Mouse (Mus musculus) G1E (cell line): ENCODE results near the gene Otoa. TPM values are rescaled to one million over a fixed set of nuclear protein-coding genes. Genes with fewer than 3 reads are reported as not detected.

Experiments
- ATAC-seq: 2 replicates; pipeline ENCODE4 v1.8.0; 2016; ENCODE audit warnings: mild to moderate bottlenecking; ENCODE audit not compliant: insufficient number of reproducible peaks, poor library complexity, low FRiP score, severe bottlenecking; ENCODE audit errors: extremely low read depth
- DNase-seq: peaks from one replicate; pipeline ENCODE4 v3.0.0; 2012; ENCODE audit warnings: low spot score
- H3K27me3 ChIP-seq: 2 replicates; pipeline ENCODE4 v1.6.1; 2012; ENCODE audit warnings: mild to moderate bottlenecking, low read length, inconsistent platforms; ENCODE audit not compliant: insufficient read depth
- H3K36me3 ChIP-seq: replicated peaks from 2 replicates; pipeline ENCODE3; 2012; ENCODE audit warnings: mild to moderate bottlenecking, inconsistent platforms
- H3K4me1 ChIP-seq: 2 replicates; pipeline ENCODE4 v1.6.1; 2012; ENCODE audit warnings: low read depth, low read length, inconsistent platforms, mixed read lengths; ENCODE audit not compliant: insufficient read depth
- H3K4me3 ChIP-seq: 2 replicates; pipeline ENCODE4 v1.5.1; 2012; ENCODE audit warnings: low read depth, mild to moderate bottlenecking, inconsistent platforms, low read length, moderate library complexity, mixed read lengths
- H3K9me3 ChIP-seq: replicated peaks from 2 replicates; pipeline ENCODE4 v1.6.1; 2012; ENCODE audit warnings: inconsistent platforms
- CTCF ChIP-seq: IDR thresholded peaks from 2 replicates; pipeline ENCODE4 v1.5.1; 2012; ENCODE audit warnings: low read depth, low read length, inconsistent platforms, mixed read lengths
- GATA1 ChIP-seq: IDR thresholded peaks from 2 replicates; pipeline ENCODE4 v1.6.1; 2012; ENCODE audit warnings: borderline replicate concordance, low read length, inconsistent platforms, mixed read lengths
- GATA2 ChIP-seq: IDR thresholded peaks from 2 replicates; pipeline ENCODE4 v1.6.1; 2012; ENCODE audit warnings: low read depth, low read length, inconsistent platforms, borderline replicate concordance
- POLR2AphosphoS5 ChIP-seq: IDR thresholded peaks from 2 replicates; pipeline ENCODE4 v1.6.1; 2012; ENCODE audit warnings: low read depth, low read length, inconsistent platforms; ENCODE audit not compliant: insufficient replicate concordance
- TAL1 ChIP-seq: conservative IDR thresholded peaks from 2 replicates; pipeline ENCODE4 v1.6.1; 2012; ENCODE audit warnings: low read depth, low read length, inconsistent platforms, mixed read lengths
- polyA plus RNA-seq: library from polyadenylated mRNA; stranded (reverse); fragments of >175 nt; gene quantifications from 2 replicates; pipeline ENCODE4 v1.2.3, GENCODE M21; 2012
- total RNA-seq, 2 experiments: library from RNA; stranded (forward) in 1 of 2; stranded (reverse) in 1 of 2; fragments of 200-1000 nt in 1 of 2; fragments of >200 nt in 1 of 2; fragmentation: Nextera tagmentation in 1 of 2; gene quantifications; 2 replicates each; pipeline ENCODE4 v1.2.3; 2014 to 2017

Otoa gene
- total and polyA plus RNA-seq, 3 experiments = 0.50 to 0.82 (median 0.75) TPM

- H3K4me1 ChIP-seq = peaks cover 7% of the 10 kb centered on the region; the same call in 1 of the 2 replicates
- no peak for TF ChIP-seq TAL1
- no peak for TF ChIP-seq GATA2
- TF ChIP-seq CTCF = peak; percentile 9; the same call in 1 of the 2 replicates
- TF ChIP-seq GATA1 = no peak
- no peak for TF ChIP-seq POLR2AphosphoS5
- H3K36me3 ChIP-seq = no peaks in the 10 kb centered on the region
- peaks cover 22% of the 10 kb centered on the region for H3K27me3 ChIP-seq
- no peak overlapping the region for H3K4me3 ChIP-seq
- ATAC-seq (no peak), DNase-seq (no peak)
- no peaks in the 10 kb centered on the region for H3K9me3 ChIP-seq
Observed at GRCm38 (mm10) chr7:121088745-121089144, 7.3 kb downstream of the Otoa start.

DNA sequence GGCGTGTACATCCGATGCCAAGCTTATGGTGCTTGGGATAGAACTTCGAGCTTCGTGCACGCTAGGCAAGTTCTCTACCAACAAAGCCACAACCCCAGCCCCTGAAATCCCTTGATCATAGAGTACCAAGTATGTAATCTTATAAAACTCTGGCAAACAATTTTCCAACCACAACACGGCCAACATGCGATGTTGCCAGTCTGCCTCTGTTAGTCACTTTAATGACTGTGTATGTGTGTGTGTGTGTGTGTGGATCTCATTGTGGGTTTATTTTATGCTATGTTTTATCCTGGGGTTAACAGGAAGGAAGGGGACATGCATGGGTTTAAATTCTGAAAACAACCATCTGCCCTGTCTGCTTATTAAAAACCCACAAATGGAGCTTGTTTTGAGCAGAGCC is 9.3 kb downstream of the Otoa start:
- Histone ChIP-seq H3K36me3 (no peaks in the 10 kb centered on the region), H3K9me3 (no peaks in the 10 kb centered on the region), H3K4me1 (peaks cover 7% of the 10 kb centered on the region; the same call in 1 of the 2 replicates), H3K4me3 (no peak overlapping the region), H3K27me3 (peaks cover 25% of the 10 kb centered on the region)
- no peak for DNase-seq
- TF ChIP-seq GATA1 (no peak), CTCF (no peak), GATA2 (no peak), POLR2AphosphoS5 (no peak), TAL1 (no peak)
- no peak for ATAC-seq

DNA sequence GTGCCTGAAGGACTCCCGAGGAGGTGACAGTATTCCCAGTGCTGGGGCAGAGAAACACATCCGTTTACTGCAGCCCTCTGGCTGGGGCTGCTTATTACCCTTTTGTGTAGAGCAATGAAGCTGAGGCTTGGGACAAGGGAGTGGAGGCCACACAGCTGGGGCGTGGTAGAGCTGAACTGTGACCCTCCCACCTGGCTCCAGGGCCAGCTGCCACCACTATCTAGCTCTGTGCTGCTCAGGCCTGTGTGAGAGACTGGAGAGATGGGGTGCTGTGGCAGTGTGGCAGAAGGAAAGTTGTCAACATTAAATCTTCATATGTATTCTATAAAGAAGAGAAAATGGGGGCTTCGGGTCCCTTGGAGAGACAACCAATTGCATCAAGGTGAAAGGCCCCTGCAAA is 11.6 kb downstream of the Otoa start:
- Histone ChIP-seq H3K27me3 (peaks cover 18% of the 10 kb centered on the region), H3K4me1 (peaks cover 11% of the 10 kb centered on the region; the same call in 1 of the 2 replicates), H3K9me3 (no peaks in the 10 kb centered on the region), H3K4me3 (no peak overlapping the region), H3K36me3 (no peaks in the 10 kb centered on the region)
- TF ChIP-seq CTCF = no peak
- no peak for TF ChIP-seq TAL1
- no peak for TF ChIP-seq POLR2AphosphoS5
- no peak for TF ChIP-seq GATA1
- TF ChIP-seq GATA2 = no peak
- DNase-seq (no peak), ATAC-seq (no peak)

GRCm38 (mm10) chr7:121098614-121099389 is 17.4 kb downstream of the Otoa start:
- Histone ChIP-seq H3K27me3 (peaks cover 37% of the 10 kb centered on the region), H3K36me3 (no peaks in the 10 kb centered on the region), H3K4me1 (peaks cover 18% of the 10 kb centered on the region), H3K4me3 (no peak overlapping the region), H3K9me3 (no peaks in the 10 kb centered on the region)
- ATAC-seq (no peak), DNase-seq (no peak)
- TF ChIP-seq GATA1 (no peak), TAL1 (peak; percentile 61), POLR2AphosphoS5 (no peak)

GRCm38 (mm10) chr7:121107851-121108250 is 26.4 kb downstream of the Otoa start:
- peaks cover 32% of the 10 kb centered on the region for H3K4me1 ChIP-seq
- peaks cover 13% of the 10 kb centered on the region for H3K27me3 ChIP-seq
- H3K4me3 ChIP-seq = no peak overlapping the region
- H3K36me3 ChIP-seq = no peaks in the 10 kb centered on the region
- DNase-seq = no peak
- 0 out of 2 replicates have a peak, but pooled peaks cover 3% of the 10 kb centered on the region for H3K9me3 ChIP-seq
- no peak for ATAC-seq
- no peak for TF ChIP-seq GATA1
- TF ChIP-seq CTCF = no peak
- no peak for TF ChIP-seq POLR2AphosphoS5
- TF ChIP-seq TAL1 = no peak
- TF ChIP-seq GATA2 = no peak

GRCm38 (mm10) chr7:121111321-121111720 is 29.9 kb downstream of the Otoa start:
- TF ChIP-seq CTCF (no peak), GATA2 (no peak), POLR2AphosphoS5 (no peak), TAL1 (no peak), GATA1 (no peak)
- no peaks in the 10 kb centered on the region for H3K36me3 ChIP-seq
- peak overlapping the region; percentile 2; the same call in 1 of the 2 replicates for H3K4me3 ChIP-seq
- DNase-seq = no peak
- H3K9me3 ChIP-seq = 0 out of 2 replicates have a peak, but pooled peaks cover 3% of the 10 kb centered on the region
- no peaks in the 10 kb centered on the region for H3K27me3 ChIP-seq
- H3K4me1 ChIP-seq = peaks cover 44% of the 10 kb centered on the region
- no peak for ATAC-seq
